Mouse (Mus musculus) hindbrain, embryonic 13.5 days (tissue): Measurements from ENCODE around the gene Tmem222. TPM values are rescaled to one million over a fixed set of nuclear protein-coding genes. Genes with fewer than 3 reads are reported as not detected.

Experiments
- ATAC-seq: fragments of 200-750 bp; cut with Nextera tagmentation; 2 replicates; pipeline ENCODE4 v1.8.0; 2017; ENCODE audit warnings: moderate TSS enrichment; ENCODE audit not compliant: low FRiP score
- H3K27ac ChIP-seq: fragments of 300-500 bp; sonication (generic); 2 replicates; pipeline ENCODE4 v1.5.1; 2015; ENCODE audit warnings: inconsistent platforms, mild to moderate bottlenecking, moderate library complexity
- H3K27me3 ChIP-seq: fragments of 300-500 bp; sonication (generic); 2 replicates; pipeline ENCODE4 v1.6.1; 2015; ENCODE audit warnings: mild to moderate bottlenecking, inconsistent platforms
- H3K36me3 ChIP-seq: fragments of 300-500 bp; sonication (generic); 2 replicates; pipeline ENCODE4 v1.6.1; 2015; ENCODE audit warnings: mild to moderate bottlenecking, inconsistent platforms
- H3K4me1 ChIP-seq: fragments of 300-500 bp; sonication (generic); replicated peaks from 2 replicates; pipeline ENCODE4 v1.6.1; 2015; ENCODE audit warnings: inconsistent platforms
- H3K4me2 ChIP-seq: fragments of 300-500 bp; sonication (generic); 2 replicates; pipeline ENCODE4 v1.6.1; 2015; ENCODE audit warnings: inconsistent platforms, mild to moderate bottlenecking, moderate library complexity
- H3K4me3 ChIP-seq: fragments of 300-500 bp; sonication (generic); 2 replicates; pipeline ENCODE4 v1.5.1; 2015; ENCODE audit warnings: mild to moderate bottlenecking, inconsistent platforms
- H3K9ac ChIP-seq: fragments of 300-500 bp; sonication (generic); 2 replicates; pipeline ENCODE4 v1.6.1; 2015; ENCODE audit warnings: mild to moderate bottlenecking, inconsistent platforms
- H3K9me3 ChIP-seq: fragments of 300-500 bp; sonication (generic); 2 replicates; pipeline ENCODE4 v1.6.1; 2016; ENCODE audit warnings: inconsistent platforms
- WGBS: fragments of 180-500 bp; shearing (Covaris S2); methylation state at CpG from one replicate; pipeline ENCODE4 v1.1.7; 2015; 5-methylcytosine and 5-hydroxymethylcytosine counted together
- polyA plus RNA-seq: library from polyadenylated mRNA; unstranded; fragments of >200 nt; fragmentation: Nextera tagmentation; extraction: Ambion mirVana; gene quantifications from 2 replicates; pipeline ENCODE4 v1.2.1, GENCODE M21; 2015

Gene Tmem222
- polyA plus RNA-seq, 1 experiment from 2014 or later = 102 TPM

DNA sequence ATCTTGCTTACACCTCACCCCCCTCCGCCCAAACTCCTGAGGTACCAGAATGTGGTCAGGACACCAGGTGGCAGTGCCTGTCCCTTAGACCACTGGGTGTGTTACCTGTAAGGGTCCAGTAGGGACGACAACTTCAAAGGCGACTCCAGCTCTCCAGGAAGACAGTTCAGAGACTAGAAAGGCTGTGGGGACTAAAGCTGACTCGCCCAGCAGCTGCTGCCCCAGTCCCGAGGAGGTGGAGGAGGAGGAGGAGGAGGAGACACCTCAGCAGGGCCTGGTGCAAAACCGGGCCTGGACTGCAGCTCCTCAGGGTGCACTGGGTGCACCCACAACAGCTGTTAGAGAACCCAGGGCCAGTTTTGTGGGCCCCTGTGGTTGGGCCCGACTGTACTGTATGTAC, 14.7 kb downstream of the Tmem222 start, which contains the start of gene Sytl1:
Gene Sytl1 (minus strand): TSS at position 232 of the 400 bp plus-strand sequence.
- H3K9me3 ChIP-seq = no peaks in the 10 kb centered on the region
- no peak for ATAC-seq
- H3K27me3 ChIP-seq = peaks cover 10% of the 10 kb centered on the region
- H3K4me3 ChIP-seq = no peak within 1 kb of the TSS
- peaks cover 52% of the 10 kb centered on the region for H3K36me3 ChIP-seq
- H3K4me2 ChIP-seq = no peak within 1 kb of the TSS
- no peak within 1 kb of the TSS for H3K27ac ChIP-seq
- H3K4me1 ChIP-seq = no peaks in the 10 kb centered on the region; the same call in 1 of the 2 replicates
- H3K9ac ChIP-seq = no peak within 1 kb of the TSS
- 45% methylated on average over 7 of the region's 7 CpGs for WGBS

GRCm38 (mm10) chr4:133262375-133262765, 15.2 kb downstream of the Tmem222 start:
- no peak for ATAC-seq
- Histone ChIP-seq H3K9me3 (no peaks in the 10 kb centered on the region), H3K36me3 (peaks cover 47% of the 10 kb centered on the region), H3K9ac (no peak overlapping the region), H3K4me3 (no peak overlapping the region), H3K4me2 (no peak overlapping the region), H3K27ac (no peak overlapping the region), H3K27me3 (peaks cover 15% of the 10 kb centered on the region), H3K4me1 (no peaks in the 10 kb centered on the region; the same call in 1 of the 2 replicates)
- 67% methylated on average over 7 of the region's 7 CpGs for WGBS

DNA sequence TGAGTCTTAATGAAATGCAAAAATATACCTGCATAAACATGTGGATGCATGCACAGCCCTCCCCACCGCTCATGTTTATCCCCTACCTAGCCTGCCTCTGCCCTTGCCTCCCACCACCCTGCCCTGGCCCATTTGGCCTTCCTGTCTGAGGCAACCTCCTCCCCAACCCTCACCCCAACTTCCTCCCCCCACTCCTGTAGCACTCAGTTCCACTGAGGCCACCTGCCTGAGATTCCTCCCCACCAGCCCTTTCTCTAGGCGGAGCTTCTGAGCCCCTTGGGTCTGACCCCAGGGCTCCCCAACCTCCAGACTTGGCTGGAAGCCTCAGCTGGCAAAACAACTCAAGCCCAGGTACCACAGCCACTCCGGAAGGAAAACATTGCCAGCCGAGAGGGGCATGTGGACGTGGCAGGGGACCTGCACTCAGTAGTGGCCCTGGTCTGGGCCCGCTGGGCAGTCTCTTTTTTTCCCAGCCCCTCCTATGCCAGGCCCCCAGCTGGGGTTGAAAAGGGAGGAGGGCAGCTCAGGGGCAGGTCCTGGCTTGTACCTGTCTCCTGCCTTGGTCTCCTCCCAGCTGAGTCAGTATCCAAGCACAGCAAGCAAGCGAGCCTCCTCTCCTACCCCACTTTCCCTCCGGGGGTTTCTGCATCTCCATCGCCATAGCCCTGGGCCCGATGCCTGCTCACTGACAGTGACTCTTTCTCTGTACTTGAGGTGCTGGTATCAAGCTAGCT, 15.8 kb downstream of the Tmem222 start:
- Histone ChIP-seq H3K27ac (no peak overlapping the region), H3K9ac (no peak overlapping the region), H3K4me1 (no peaks in the 10 kb centered on the region; the same call in 1 of the 2 replicates), H3K36me3 (peaks cover 41% of the 10 kb centered on the region), H3K4me2 (no peak overlapping the region), H3K4me3 (no peak overlapping the region), H3K27me3 (peaks cover 21% of the 10 kb centered on the region), H3K9me3 (no peaks in the 10 kb centered on the region)
- no peak for ATAC-seq
- WGBS = 44% methylated on average over 10 of the region's 10 CpGs

DNA sequence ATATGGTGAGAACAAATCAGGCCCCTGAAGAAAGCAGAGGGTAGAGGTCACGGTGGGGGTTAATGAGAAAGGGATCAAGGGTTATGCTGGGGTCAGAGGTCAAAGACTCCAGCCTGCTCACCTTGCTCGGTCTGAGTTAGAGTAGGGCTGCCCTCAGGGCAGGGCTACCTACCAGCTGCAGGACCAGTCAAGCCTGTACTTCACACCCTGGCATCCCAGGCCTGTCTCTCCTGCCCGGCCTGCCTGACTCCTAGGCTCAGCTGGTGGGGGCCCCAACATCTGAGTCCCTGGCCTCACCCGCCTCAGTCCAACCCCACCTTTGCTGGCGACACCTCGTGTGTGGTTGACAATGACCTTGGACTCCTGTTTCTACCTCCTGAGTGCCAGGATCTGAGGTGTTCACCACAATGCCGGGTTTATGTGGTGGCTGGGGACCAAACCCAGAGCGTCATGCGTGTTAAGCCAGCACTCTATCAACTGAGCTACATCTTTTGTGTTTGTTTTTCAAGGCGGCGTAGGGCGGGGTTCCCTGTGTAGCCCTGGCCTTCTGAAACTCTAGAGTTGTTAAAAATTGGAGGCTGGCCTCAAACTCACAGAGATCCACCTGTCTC, 19.7 kb downstream of the Tmem222 start:
- no peak overlapping the region for H3K27ac ChIP-seq
- no peak for ATAC-seq
- no peaks in the 10 kb centered on the region for H3K9me3 ChIP-seq
- H3K9ac ChIP-seq = no peak overlapping the region
- no peak overlapping the region for H3K4me2 ChIP-seq
- no peaks in the 10 kb centered on the region; the same call in 1 of the 2 replicates for H3K4me1 ChIP-seq
- WGBS = 74% methylated on average over 12 of the region's 12 CpGs
- no peak overlapping the region for H3K4me3 ChIP-seq
- H3K36me3 ChIP-seq = peaks cover 3% of the 10 kb centered on the region; the same call in 1 of the 2 replicates
- peaks cover 58% of the 10 kb centered on the region for H3K27me3 ChIP-seq

DNA sequence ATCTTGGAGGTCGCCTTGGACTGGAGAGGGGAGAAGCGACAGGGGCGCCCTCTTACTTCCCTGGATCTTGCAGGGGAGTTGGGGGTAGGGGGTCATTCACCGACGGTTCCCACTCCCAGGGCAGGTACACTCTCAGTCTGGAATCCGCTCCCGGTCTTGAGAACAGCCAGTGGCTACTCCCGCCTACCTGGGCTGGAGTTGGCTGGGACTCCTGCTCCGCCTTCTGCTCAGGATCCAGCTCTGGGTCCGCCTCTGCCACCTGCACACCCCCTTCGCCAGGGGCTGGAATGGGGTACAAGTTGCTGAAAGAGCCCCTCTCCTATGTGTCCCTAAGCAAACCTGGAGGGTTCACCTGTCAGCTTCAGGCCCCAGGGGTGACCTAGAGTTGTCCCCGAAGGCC, 20.4 kb downstream of the Tmem222 start:
- H3K27ac ChIP-seq = no peak overlapping the region

GRCm38 (mm10) chr4:133256820-133257219, 20.8 kb downstream of the Tmem222 start:
- Histone ChIP-seq H3K36me3 (no peaks in the 10 kb centered on the region), H3K4me2 (no peak overlapping the region), H3K27me3 (peaks cover 69% of the 10 kb centered on the region), H3K9me3 (no peaks in the 10 kb centered on the region), H3K27ac (no peak overlapping the region), H3K4me3 (no peak overlapping the region), H3K9ac (no peak overlapping the region), H3K4me1 (no peaks in the 10 kb centered on the region; the same call in 1 of the 2 replicates)
- WGBS = 18% methylated on average over 24 of the region's 24 CpGs
- ATAC-seq = no peak

More for the DNA sequence above, 20.4 kb downstream of the Tmem222 start:
- Histone ChIP-seq H3K4me3 (no peak overlapping the region), H3K9me3 (no peaks in the 10 kb centered on the region), H3K36me3 (no peaks in the 10 kb centered on the region), H3K27me3 (peaks cover 65% of the 10 kb centered on the region), H3K4me1 (no peaks in the 10 kb centered on the region; the same call in 1 of the 2 replicates), H3K4me2 (no peak overlapping the region), H3K9ac (no peak overlapping the region)
- no peak for ATAC-seq
- 36% methylated on average over 12 of the region's 12 CpGs for WGBS

DNA sequence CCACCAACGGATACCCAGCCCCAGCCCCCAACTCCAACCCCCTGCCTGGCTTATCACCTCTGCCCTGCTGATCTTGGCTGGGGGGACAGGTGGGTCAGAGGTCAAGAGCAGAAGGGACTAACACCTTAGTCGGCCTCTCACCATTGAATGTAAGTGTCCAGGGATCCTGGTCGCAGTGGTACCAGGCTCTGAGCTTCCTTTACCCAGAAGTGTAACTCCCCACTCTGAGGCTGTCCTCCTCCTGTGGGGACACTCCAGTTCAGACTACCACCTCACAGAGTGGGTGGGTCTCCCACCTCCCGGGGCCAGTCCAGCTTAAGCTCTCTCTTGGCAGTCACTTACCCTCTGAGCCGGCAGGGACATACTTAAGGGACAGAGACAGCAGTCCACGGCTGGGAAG, 22.2 kb downstream of the Tmem222 start:
- H3K4me3 ChIP-seq = no peak overlapping the region
- H3K9me3 ChIP-seq = no peaks in the 10 kb centered on the region
- H3K4me1 ChIP-seq = peaks cover 13% of the 10 kb centered on the region
- H3K36me3 ChIP-seq = no peaks in the 10 kb centered on the region
- no peak overlapping the region for H3K4me2 ChIP-seq
- no peak for ATAC-seq
- 70% methylated on average over 6 of the region's 6 CpGs for WGBS
- H3K27ac ChIP-seq = no peak overlapping the region
- H3K27me3 ChIP-seq = peaks cover 83% of the 10 kb centered on the region
- H3K9ac ChIP-seq = no peak overlapping the region

DNA sequence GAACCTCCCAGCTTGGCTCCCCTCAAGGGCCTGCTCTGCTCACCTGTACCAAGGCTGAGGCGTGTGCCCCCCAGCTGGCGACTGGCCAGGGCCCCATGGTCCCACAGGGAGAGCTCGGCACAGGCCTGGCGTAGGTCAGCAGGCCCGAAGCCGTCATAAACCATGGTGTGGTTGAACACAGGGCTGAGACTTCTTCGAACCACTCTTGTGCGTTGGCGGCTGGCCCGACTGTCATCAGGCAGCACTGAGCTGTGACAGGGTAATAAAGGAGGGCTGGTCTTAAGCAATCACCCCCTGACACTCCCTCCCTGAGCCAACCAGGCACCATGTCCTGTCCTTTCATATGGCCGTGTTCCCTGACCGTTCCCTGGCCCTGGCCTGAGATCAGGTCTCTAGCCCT, 24.2 kb downstream of the Tmem222 start:
- no peak overlapping the region for H3K4me3 ChIP-seq
- no peak for ATAC-seq
- no peak overlapping the region for H3K9ac ChIP-seq
- H3K27ac ChIP-seq = no peak overlapping the region
- H3K4me2 ChIP-seq = no peak overlapping the region
- peaks cover 13% of the 10 kb centered on the region for H3K4me1 ChIP-seq
- H3K27me3 ChIP-seq = peaks cover 96% of the 10 kb centered on the region
- WGBS = 75% methylated on average over 12 of the region's 12 CpGs
- no peaks in the 10 kb centered on the region for H3K9me3 ChIP-seq
- no peaks in the 10 kb centered on the region for H3K36me3 ChIP-seq

- no peak overlapping the region for H3K27ac ChIP-seq
- no peak overlapping the region for H3K4me3 ChIP-seq
- H3K4me2 ChIP-seq = no peak overlapping the region
- 46% methylated on average over 4 of the region's 4 CpGs for WGBS
- no peaks in the 10 kb centered on the region for H3K36me3 ChIP-seq
- no peak for ATAC-seq
- peaks cover 99% of the 10 kb centered on the region for H3K27me3 ChIP-seq
- peaks cover 13% of the 10 kb centered on the region for H3K4me1 ChIP-seq
- no peak overlapping the region for H3K9ac ChIP-seq
- no peaks in the 10 kb centered on the region for H3K9me3 ChIP-seq
Observed at GRCm38 (mm10) chr4:133252089-133252488, 25.5 kb downstream of the Tmem222 start.

DNA sequence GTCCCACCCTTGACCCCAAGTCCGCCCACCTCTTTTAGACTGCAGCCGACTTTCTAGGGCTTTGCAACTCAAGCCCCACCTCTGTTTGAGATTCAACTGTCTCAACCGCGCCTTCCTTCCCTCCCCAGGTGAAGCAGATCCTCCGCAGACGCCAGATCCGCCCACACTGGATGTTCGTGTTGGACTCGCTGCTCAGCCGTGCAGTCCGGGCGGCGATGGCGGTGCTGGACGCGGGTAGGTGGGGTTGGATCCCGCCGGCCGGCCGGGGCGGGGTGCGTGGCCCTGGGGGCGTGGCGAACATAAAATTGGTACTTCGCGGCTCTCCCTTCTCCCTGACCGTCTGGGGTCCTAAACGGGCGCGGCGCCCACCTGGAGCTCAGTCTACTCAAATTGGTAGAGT, 26.4 kb downstream of the Tmem222 start:
- H3K9me3 ChIP-seq = no peaks in the 10 kb centered on the region
- peaks cover 13% of the 10 kb centered on the region for H3K4me1 ChIP-seq
- no peak for ATAC-seq
- WGBS = 2% methylated on average over 28 of the region's 31 CpGs
- peak overlapping the region; percentile 53 for H3K4me2 ChIP-seq
- peak overlapping the region; percentile 32 for H3K4me3 ChIP-seq
- peaks cover 99% of the 10 kb centered on the region for H3K27me3 ChIP-seq
- H3K36me3 ChIP-seq = no peaks in the 10 kb centered on the region
- peak overlapping the region; percentile 62 for H3K9ac ChIP-seq
- H3K27ac ChIP-seq = no peak overlapping the region

DNA sequence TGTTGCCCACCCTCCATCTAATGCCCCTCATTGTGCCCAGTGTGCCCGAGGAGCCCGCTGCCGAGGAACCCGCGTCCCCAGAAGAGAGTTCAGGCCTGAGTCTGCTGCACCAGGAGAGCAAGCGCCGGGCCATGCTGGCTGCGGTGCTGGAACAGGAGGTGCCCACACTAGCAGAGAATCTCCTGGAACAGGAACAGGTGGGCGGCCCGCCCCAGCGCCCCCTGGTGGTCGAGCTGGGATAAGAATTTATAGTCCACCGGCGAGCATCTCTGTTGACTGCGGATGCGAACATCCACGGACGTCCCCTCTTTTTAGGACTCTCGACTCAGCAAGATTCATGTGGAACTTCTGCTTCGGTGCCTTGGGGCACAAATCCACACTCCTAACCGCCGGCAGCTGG, 27.0 kb downstream of the Tmem222 start:
- peak overlapping the region; percentile 53 for H3K4me2 ChIP-seq
- no peaks in the 10 kb centered on the region for H3K9me3 ChIP-seq
- H3K27me3 ChIP-seq = peaks cover 99% of the 10 kb centered on the region
- H3K4me3 ChIP-seq = peak overlapping the region; percentile 32
- 3% methylated on average over 22 of the region's 22 CpGs for WGBS
- H3K4me1 ChIP-seq = peaks cover 13% of the 10 kb centered on the region
- no peak overlapping the region for H3K27ac ChIP-seq
- H3K36me3 ChIP-seq = no peaks in the 10 kb centered on the region
- H3K9ac ChIP-seq = peak overlapping the region; percentile 62
- 0 out of 2 replicates have a peak, but pooled peaks have one; percentile 29 for ATAC-seq

- Histone ChIP-seq H3K4me2 (no peak overlapping the region), H3K36me3 (no peaks in the 10 kb centered on the region), H3K9ac (no peak overlapping the region), H3K27ac (no peak overlapping the region), H3K27me3 (peaks cover 99% of the 10 kb centered on the region), H3K9me3 (no peaks in the 10 kb centered on the region), H3K4me1 (peaks cover 16% of the 10 kb centered on the region), H3K4me3 (no peak overlapping the region)
- no peak for ATAC-seq
- 81% methylated on average over 13 of the region's 13 CpGs for WGBS
Observed at GRCm38 (mm10) chr4:133247806-133248449, 29.7 kb downstream of the Tmem222 start.
